Mouse (Mus musculus) fibroblast of lung, adult 2 months (primary cell): ENCODE measurements at regions not wholly inside any gene's neighbourhood (a gene's known extent, or its start where the extent isn't known, plus 50 kb on each side); places are given as distances from the start of the nearest gene placed in this dataset.

ENCODE experiments used
- DNase-seq: peaks from one replicate; pipeline ENCODE4 v3.0.0-alpha.2; 2011; ENCODE audit warnings: low read depth

DNA sequence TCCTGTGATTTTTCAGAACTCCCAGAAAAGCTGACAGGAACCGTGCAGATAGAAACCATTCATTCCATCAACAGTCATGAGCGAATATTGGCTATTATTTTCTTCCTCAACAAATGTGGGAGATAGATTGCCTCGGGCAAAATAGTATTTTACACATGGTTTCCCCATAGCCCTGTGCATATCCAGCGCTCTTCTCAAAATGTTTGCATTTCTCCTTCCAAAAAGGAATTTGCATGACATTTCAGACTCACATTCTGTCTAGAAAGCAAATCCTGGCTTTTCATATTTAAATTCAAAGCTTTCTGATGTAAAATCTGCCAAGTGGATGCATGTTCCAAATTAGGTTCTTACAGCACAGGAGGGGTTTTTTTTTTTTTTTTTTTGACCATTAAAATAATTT is 82.2 kb upstream of the Zfhx3 start:
- DNase-seq: no peak

DNA sequence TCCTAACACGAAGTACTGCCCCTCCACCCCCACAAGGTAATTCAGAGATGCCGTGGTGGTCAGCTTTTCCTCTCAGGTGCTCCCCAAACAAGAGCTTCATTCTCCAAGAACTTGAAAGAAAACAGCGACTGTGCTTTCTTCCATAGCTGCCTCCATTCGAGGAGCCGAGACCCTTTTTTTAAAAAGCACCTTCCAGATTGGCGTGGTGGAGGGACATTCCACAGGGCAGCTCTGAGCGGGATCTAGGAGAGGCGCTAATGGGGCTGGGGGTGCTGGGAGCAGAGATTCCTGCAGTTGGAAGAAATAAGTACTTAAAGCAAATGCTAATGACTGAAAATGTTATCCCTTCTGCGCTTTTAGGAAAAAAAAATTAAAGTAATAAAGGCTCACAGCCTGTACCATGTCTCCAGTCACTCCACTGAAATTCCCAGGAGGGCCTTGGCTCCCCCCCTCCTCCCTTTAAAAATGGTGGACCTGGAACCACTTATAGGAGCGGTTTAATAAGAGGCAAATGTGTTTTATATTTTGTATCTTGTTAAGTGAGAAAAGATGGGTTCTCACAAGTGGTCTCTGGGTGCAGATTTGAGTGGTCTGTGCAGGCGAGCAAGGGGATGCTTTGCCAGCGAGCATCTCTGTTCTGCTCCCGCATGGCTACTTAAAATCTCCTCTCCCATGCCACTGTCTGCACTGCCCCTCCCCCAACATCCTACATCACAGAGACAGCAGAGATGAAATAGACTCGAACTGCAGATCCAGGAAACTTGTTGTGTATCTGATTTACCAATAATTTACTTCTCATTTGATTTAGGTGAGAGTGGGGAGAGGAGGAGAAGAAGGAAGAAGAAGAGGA is 77.4 kb upstream of the Zfhx3 start:
- DNase-seq: no peak

DNA sequence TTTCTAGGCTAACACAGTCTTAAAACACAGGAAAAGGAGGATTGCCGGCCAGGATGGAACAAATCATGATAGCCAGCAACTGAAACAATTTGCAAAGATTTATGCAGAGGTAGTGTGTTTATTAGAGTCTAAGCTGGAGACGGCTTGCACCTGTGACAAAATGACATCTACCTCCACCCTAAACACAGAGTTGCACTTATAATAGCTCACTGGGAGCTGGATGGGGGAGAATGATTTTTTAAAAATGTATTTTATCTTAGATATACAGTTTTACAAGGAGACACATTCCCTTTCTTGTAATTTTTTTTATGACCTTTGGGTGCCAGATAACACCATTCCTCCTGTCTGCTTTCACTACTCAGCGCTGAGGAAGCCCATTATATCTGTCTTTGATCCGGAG is 76.7 kb upstream of the Zfhx3 start:
- DNase-seq: no peak

DNA sequence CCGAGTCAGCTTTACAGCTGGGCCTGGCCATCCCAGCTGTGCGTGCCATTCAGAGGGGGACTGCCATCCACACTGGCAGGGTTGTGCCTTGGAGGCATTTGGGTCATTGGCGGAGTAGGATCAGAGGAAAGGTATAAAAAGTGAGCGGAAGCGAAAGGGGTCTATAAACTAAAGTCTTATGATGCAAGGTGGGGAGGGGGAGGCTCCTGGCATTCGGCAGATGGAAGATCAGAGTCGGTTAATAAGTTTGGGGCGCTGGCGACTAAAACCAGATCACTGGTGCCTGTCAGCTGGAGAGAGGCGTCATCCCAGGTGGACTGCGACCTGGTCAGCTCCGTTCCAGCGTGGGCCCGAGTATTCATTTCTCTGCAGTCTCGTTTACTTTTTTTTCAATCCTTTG is 70.7 kb upstream of the Zfhx3 start:
- DNase-seq: no peak

DNA sequence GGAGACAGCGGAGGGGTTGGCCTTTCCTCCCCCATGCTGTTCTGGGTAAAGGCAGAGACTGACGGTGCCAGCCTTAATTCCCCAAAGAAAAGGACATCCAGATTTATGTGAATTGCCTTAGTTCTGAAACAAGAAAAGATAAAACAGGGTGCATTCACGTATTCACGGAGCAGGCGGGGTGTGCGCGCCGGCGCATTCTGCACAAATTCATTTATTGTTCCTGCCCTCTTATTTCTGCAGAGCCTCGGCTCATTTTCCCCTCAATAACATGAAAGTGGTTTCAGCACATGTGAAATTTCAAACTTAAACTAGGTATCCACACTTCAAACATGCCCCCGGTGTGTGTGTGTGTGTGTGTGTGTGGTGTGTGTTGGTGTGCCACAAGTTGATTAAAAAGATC is 70.3 kb upstream of the Zfhx3 start:
- DNase-seq: no peak

DNA sequence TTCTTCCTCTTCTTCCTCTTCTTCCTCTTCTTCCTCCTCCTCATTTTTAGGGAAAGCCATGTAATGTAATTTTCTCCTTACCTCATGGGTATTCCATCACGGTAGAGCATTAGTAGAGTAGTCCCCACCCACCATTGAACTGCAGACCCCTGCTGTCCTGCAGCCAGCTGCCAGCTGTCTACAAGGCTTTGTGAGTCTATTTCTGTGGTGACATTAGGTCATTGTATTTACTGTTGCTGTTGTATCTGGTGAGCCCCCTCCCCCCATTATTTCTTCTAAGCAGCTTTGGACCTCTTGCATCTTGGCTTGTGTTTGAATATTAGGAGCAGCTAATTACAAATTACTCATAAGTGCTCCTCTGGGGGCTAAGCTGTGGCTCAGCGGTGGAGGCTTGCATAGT is 66.0 kb upstream of the Zfhx3 start:
- no peak for DNase-seq

DNA sequence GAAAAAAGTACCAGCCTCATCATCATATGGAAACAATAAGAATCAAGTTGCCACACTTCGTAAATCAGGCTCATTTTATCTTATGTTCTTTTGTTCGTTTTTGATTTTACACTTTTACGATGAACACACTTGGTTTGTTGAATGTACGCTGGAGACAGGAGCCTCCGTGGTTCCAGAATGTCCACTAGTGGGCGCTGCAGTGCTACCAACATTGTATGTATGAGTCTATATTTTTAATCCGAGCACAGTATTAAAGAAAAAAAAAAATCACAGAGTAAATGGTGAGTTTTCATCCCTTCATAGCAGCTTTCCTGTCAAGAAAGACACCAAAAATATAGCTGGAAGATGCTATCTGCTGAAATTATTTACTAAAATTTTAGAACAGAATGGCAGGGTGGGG is 60.6 kb upstream of the Zfhx3 start:
- peak; percentile 47 for DNase-seq

DNA sequence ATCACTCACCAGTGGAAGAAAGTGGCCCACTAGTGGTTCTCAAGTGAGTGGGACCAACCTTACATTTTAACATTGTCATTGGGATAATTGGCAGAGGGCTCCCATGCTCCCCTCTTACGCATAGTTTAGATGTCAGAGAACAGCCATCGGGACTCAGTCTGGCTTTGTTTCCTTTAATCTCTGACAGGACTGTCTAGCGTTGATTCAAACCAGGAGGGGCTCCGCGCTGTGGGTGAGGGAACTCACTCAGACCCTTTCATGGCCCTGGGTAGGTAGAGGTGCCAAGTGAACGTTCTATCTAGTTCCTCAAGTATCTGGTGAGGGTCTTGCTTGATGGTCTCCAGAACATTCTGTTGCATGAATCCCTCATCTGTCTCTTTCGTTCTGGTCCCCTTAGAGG is 56.9 kb upstream of the Zfhx3 start:
- DNase-seq: no peak

DNA sequence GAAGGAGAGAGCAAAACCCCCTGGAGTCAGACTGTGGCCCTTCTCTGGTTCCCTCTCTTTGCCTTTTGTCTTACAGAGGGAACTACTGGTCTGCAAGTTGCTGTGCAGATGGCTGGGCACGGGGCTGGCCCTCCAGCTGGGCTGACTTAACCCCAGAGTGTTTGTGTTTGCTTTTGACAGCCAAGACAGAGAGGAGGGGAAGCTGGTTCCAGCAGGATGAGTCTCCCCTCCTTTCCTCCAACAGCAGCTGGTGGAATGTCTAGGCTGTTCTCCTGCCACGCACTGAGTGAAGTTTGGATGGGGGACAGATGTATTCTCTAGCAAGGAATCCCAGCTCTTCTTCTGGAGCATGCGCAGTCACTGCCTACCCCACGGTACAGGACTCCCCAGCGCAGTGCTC is 56.5 kb upstream of the Zfhx3 start:
- DNase-seq: no peak

DNA sequence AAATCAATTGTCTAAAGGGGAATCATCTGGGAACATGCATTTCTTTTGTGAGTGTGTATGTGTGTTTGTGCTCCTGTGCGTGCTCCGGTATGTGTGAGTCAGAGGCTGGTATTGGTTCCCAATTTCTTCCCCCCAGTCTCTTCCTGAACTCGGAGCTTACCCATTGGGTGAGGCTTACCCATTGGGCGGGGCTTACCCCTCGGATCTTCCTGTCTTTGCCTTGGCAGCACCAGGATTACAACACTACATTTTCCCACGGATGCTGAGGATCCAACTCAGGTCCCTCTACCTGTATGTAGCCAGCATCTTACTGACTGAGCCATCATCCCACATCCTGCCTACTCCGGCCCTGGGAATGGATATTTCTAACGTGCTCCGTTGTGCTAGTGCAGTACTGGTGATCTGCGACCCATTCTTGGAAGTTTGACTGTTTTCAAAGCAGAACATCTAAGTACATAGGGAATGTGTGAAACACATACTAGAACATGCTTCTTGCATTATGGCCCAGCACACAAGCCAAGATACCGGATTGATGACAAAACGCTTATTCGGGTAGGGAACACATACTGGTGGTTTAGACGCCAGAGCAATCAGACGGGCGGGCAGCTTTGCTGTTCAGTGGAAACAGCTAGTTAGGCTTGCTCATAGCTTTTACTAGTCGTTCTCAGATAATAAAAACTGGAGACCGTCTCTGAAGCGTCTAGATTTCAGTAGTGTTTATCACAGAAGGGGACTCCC is 55.8 kb upstream of the Zfhx3 start:
- no peak for DNase-seq

DNA sequence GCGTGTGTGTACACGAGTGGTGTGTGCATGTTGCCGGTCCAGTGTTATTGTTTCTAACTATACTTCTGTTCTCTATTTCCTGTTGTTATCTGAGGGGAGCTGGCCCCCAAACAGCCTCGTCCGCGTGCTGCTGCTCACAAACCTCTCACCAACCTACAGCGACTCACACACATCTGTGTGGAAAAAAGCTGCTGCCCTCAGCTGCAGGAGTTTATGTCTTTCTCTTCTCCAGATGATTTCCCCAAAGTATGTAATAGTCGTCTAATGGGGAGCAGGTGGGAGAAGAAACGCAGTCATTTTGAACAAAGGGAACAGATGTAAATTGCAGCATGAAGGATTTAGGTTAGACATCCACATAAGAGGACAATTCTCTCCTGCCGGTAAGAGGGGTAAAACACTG is 55.1 kb upstream of the Zfhx3 start:
- DNase-seq: no peak

DNA sequence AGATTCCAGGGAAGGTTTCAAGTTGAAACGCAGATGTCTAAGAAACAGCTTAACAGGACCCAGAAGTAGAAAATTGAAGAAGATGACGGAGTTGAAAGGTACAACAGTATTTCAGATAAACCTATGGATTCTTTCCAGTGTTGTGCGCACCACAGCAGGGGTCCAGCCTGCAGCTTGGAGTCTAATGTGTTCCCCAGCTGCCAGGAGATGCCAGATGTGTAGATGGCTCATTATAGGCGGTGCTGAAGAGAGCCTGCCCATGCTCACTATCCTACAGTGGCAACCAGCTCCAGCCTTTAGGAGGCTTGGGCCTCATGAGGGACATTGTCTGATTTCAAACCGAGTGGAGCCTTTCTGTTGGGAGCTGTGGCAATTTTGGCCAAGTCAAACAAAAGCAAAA is 51.5 kb upstream of the Zfhx3 start:
- DNase-seq: no peak
